Mouse (Mus musculus) small intestine, adult 2 months (tissue): ENCODE data around the gene Id3. TPM values are rescaled to one million over a fixed set of nuclear protein-coding genes. Genes with fewer than 3 reads are reported as not detected.

Experiments
- H3K27ac ChIP-seq: fragments of 200-500 bp; 2 replicates; pipeline ENCODE4 v1.5.1; 2012; ENCODE audit warnings: low read depth, low read length, control low read depth, inconsistent platforms; ENCODE audit not compliant: insufficient read depth
- H3K27me3 ChIP-seq: fragments of 200-500 bp; 2 replicates; pipeline ENCODE4 v1.6.1; 2012; ENCODE audit warnings: mild to moderate bottlenecking, moderate library complexity, low read length, inconsistent platforms; ENCODE audit not compliant: control insufficient read depth, insufficient read depth
- H3K36me3 ChIP-seq: fragments of 200-500 bp; 2 replicates; pipeline ENCODE4 v1.6.1; 2012; ENCODE audit warnings: mild to moderate bottlenecking, low read length, control low read depth, inconsistent platforms; ENCODE audit not compliant: control insufficient read depth, insufficient read depth
- H3K4me1 ChIP-seq: fragments of 200-500 bp; 2 replicates; pipeline ENCODE4 v1.6.1; 2012; ENCODE audit warnings: low read length, inconsistent platforms, mixed read lengths; ENCODE audit not compliant: control insufficient read depth, insufficient read depth, insufficient read length
- H3K4me3 ChIP-seq: fragments of 200-500 bp; 2 replicates; pipeline ENCODE4 v1.5.1; 2012; ENCODE audit warnings: low read depth, mild to moderate bottlenecking, control low read depth, inconsistent platforms, low read length, moderate library complexity
- CTCF ChIP-seq: fragments of 200-500 bp; IDR thresholded peaks from 2 replicates; pipeline ENCODE4 v1.5.1; 2012; ENCODE audit warnings: low read depth, mild to moderate bottlenecking, control low read depth, inconsistent platforms, low read length, moderate library complexity, mixed read lengths; ENCODE audit not compliant: insufficient replicate concordance, insufficient read length; ENCODE audit errors: extremely low read depth
- POLR2A ChIP-seq: fragments of 200-500 bp; IDR thresholded peaks from 2 replicates; pipeline ENCODE4 v1.6.1; 2012; ENCODE audit warnings: low read depth, mild to moderate bottlenecking, control low read depth, inconsistent platforms, low read length, moderate library complexity
- WGBS: fragments of 180-500 bp; shearing (Covaris S2); methylation state at CpG from one replicate; pipeline ENCODE4 v1.1.7; 2018; 5-methylcytosine and 5-hydroxymethylcytosine counted together
- polyA plus RNA-seq: library from polyadenylated mRNA; depleted of rRNA; stranded (reverse); fragments of >200 nt; gene quantifications from 2 replicates; pipeline ENCODE4 v1.2.3, GENCODE M21; 2012

Id3 gene
- polyA plus RNA-seq, 1 experiment, result 519 TPM

DNA sequence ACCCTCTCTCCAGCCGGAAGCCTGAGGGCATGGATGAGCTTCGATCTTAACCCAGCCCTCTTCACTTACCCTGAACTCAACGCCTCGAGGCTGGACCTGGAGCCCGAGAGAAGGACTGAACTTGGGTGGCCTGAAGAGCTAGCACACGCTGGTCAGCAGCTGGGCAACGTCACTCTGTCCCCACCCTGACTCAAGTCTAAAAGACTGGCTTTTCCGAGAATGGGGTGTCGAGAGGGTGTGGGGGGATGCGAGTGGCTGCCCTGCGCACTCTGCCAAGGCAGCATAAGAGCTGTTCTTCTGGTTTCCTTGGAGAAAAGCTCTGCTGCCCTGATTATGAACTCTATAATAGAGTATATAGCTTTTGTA, 1.6 kb downstream of the Id3 start:
- Histone ChIP-seq H3K27me3 (no peaks in the 10 kb centered on the region), H3K4me3 (peak overlapping the region; percentile 77), H3K36me3 (peaks cover 10% of the 10 kb centered on the region), H3K4me1 (peaks cover 31% of the 10 kb centered on the region), H3K27ac (peak overlapping the region; percentile 98)
- TF ChIP-seq CTCF, result no peak
- no peak for TF ChIP-seq POLR2A
- 3% methylated on average over 11 of the region's 11 CpGs for WGBS

DNA sequence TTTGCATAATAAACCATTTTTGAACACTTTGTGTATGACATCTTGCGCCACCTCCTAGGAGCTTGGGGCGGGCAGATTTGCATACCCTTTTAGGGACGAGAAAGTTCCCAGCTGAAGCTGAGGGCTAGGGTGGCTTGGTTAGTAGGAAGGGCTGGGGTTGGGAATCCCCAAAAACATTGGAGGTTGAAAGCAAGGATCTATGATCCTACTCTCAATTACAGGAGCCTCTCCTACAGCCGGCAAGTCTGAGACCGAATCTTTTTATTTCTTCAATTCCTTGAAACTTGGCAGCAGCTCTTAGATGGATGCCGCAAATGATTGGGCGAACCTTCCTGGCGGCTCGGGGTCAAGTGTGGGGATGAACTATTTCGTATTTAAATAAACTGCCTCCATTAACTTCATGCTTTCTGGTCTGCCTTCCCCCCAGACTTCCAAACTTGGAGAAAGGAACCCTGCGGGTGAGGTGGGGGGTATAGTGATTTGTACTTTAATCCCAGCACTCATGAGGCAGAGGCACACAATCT, 2.1 kb downstream of the Id3 start:
- Histone ChIP-seq H3K36me3 (peaks cover 10% of the 10 kb centered on the region), H3K27me3 (no peaks in the 10 kb centered on the region), H3K4me3 (peak overlapping the region; percentile 77), H3K4me1 (peaks cover 31% of the 10 kb centered on the region), H3K27ac (peak overlapping the region; percentile 98)
- WGBS, result 22% methylated on average over 11 of the region's 11 CpGs
- TF ChIP-seq POLR2A, result no peak
- no peak; the same call in 1 of the 2 replicates for TF ChIP-seq CTCF

DNA sequence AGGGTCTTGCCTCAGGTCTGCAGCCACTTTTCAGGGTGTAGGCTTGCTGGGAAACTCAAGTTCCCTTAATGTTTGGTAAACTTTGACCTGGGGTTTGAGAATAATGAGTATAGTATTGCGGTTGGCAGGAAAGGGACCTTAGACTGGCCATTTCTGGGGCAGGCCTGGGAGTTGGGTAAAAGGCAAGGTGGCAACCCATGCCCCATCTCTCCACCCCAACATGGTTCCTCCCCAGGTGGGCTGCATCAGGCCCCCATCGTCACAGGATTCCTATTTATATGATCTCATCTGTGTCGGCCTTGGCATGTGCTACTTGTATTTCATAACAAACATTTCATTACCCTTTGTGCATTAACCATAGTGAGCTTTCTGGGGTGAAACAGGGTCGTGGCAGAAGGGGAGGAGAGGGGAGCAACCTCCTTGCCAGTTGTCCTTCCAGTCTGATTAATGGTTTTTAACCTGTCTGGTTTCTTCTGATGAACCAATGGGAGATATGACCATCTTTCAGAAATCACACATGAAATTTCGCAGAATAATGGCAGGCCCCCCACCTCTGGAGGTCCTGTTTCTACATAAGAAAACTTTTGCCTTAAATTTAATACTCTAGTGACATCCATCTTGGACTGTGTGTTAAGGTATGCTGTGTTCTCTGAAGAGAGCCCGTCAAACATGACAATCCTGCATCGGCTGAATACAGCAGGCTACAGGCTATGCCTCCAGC, 2.9 kb downstream of the Id3 start:
- Histone ChIP-seq H3K36me3 (peaks cover 10% of the 10 kb centered on the region), H3K27me3 (no peaks in the 10 kb centered on the region), H3K27ac (peak overlapping the region; percentile 98), H3K4me3 (peak overlapping the region; percentile 77), H3K4me1 (peaks cover 25% of the 10 kb centered on the region)
- TF ChIP-seq POLR2A (0 out of 2 replicates have a peak, but pooled peaks have one; percentile 32), CTCF (no peak)
- WGBS, result 29% methylated on average over 7 of the region's 7 CpGs

DNA sequence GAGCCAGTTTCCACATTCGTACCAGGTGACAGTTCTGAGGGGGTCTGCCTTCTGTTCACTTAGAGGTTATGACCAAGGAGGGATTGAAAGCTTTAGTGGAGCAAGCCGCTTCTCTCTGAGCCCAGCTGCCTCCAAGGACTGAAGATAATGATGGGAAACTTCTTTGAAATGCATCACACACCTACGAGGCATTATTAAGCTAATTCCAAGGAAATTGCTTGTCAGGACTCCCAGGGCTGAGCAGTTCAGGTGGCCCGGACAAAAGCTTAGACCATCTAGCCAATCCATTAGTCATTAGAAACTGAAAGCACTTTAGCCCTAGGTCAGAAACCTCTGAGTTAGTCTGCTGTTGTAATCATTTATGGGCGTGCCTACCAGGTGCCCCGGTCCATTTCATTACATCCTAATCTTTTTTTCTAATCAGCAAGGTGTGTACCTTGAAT, 3.4 kb downstream of the Id3 start:
- Histone ChIP-seq H3K4me3 (peak overlapping the region; percentile 23; the same call in 1 of the 2 replicates), H3K27me3 (no peaks in the 10 kb centered on the region), H3K27ac (peak overlapping the region; percentile 98), H3K4me1 (peaks cover 23% of the 10 kb centered on the region), H3K36me3 (peaks cover 10% of the 10 kb centered on the region)
- WGBS, result 14% methylated on average over 6 of the region's 6 CpGs
- TF ChIP-seq POLR2A, result no peak; the same call in 1 of the 2 replicates
- no peak for TF ChIP-seq CTCF

DNA sequence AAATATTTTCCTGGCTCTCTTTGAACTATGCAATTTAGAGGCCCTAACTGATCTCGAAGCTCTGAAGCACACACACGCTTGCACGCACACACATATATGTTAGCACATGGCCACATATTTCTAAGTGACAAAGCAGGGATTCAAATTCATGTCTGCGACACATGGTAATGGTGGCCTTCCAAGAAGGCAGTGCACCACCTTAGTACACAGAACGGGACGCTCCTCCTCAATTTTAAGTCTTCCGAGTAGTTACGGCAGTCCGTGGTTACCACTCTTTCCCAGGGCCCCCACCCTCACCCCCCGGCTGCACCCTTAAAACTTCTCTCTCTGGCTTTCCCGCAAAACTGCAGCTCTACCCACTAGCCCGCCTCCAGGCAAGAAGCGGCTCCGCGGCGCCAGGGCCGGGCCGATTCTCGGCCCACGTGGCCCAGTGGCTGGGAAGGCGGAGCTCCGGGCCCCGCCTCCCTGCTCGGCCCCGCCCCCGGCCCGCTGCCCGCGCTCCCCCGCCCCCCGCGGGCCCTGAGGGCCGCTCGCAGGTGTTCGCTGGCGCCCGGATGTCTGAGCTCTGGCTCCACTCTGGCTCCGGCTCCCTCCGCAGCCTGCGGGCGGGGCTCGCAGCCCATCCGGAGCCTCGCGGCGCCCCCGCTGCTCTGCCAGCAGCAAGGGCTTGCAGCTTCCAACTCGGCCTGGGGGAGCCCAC, 4.3 kb downstream of the Id3 start:
- Histone ChIP-seq H3K36me3 (peaks cover 10% of the 10 kb centered on the region), H3K27me3 (no peaks in the 10 kb centered on the region), H3K4me1 (peaks cover 20% of the 10 kb centered on the region), H3K4me3 (peak overlapping the region; percentile 67), H3K27ac (peak overlapping the region; percentile 98)
- 2% methylated on average over 46 of the region's 48 CpGs for WGBS
- TF ChIP-seq POLR2A, result peak; percentile 82
- TF ChIP-seq CTCF, result no peak

DNA sequence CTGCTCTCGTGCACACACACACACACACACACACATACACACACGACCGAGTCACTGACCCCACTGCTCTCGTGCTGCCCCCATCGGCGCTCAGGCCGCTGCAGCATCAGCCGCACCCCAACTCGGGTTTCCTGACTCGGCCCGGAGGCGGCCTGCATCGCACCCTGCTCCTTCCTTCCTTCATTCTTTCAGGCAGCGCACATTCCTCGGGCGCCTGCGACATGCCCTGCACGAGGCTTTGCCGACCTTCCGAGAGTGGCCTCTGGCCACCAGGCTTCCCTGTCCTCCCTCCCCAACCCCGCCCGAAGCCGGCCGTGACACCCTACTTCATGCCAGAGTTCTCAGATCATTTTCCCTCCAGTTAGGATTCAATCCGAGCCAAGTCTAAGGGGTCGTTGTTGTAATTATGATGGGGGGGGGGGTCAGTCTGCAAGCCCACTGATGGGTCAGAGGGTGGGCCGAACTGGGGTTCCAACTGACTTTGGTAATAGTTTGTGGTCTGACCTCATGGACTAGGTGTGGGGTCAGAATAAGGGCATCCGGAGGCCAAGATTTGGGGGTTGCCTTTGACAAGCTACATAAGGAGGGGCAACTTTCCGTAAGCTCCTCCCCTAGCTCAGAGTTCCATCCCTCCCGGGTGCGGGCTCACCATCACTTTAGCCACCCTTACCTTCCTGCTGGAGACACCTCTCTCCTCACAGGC, 5.2 kb downstream of the Id3 start:
- Histone ChIP-seq H3K4me3 (peak overlapping the region; percentile 67), H3K27me3 (no peaks in the 10 kb centered on the region), H3K4me1 (peaks cover 18% of the 10 kb centered on the region), H3K36me3 (peaks cover 10% of the 10 kb centered on the region), H3K27ac (peak overlapping the region; percentile 91)
- WGBS, result 11% methylated on average over 31 of the region's 31 CpGs
- TF ChIP-seq POLR2A (no peak; the same call in 1 of the 2 replicates), CTCF (no peak)
